Mouse (Mus musculus) cerebellum, adult 9-11 months (tissue): ENCODE measurements around the gene Stam2.
A peak's percentile ranks its signal among the peaks of the same experiment; 100 is the strongest.

Experiments used
- DNase-seq: peaks from one replicate; pipeline ENCODE4 v3.0.0; 2022

Stam2 gene

GRCm38 (mm10) chr2:52742256-52743158, at the start of gene Stam2:
Gene Stam2 (minus strand): TSS chr2:52742281.
- DNase-seq: peak; percentile 86

GRCm38 (mm10) chr2:52785106-52785721, 43.1 kb upstream of the Stam2 start:
- no peak for DNase-seq

GRCm38 (mm10) chr2:52779987-52780386, 37.9 kb upstream of the Stam2 start:
- no peak for DNase-seq

GRCm38 (mm10) chr2:52779381-52779780, 37.3 kb upstream of the Stam2 start:
- DNase-seq: no peak

- DNase-seq: no peak
These were observed 35.8 kb upstream of the Stam2 start for GRCm38 (mm10) chr2:52777839-52778238.

- no peak for DNase-seq
These were observed 32.3 kb upstream of the Stam2 start for GRCm38 (mm10) chr2:52774373-52774772.

- no peak for DNase-seq
These were observed 30.8 kb upstream of the Stam2 start for GRCm38 (mm10) chr2:52772774-52773393.

GRCm38 (mm10) chr2:52765130-52765529, 23.0 kb upstream of the Stam2 start:
- DNase-seq: no peak

GRCm38 (mm10) chr2:52763891-52764290, 21.8 kb upstream of the Stam2 start:
- DNase-seq: no peak

GRCm38 (mm10) chr2:52763040-52763736, 21.1 kb upstream of the Stam2 start:
- peak; percentile 54 for DNase-seq

GRCm38 (mm10) chr2:52762529-52762928, 20.4 kb upstream of the Stam2 start:
- DNase-seq: no peak

- peak; percentile 15 for DNase-seq
These were observed 16.5 kb upstream of the Stam2 start for GRCm38 (mm10) chr2:52758627-52759026.

- no peak for DNase-seq
These were observed 14.6 kb upstream of the Stam2 start for GRCm38 (mm10) chr2:52756691-52757090.

- no peak for DNase-seq
These were observed 11.7 kb upstream of the Stam2 start for GRCm38 (mm10) chr2:52753573-52754317.

- no peak for DNase-seq
These were observed 2.0 kb upstream of the Stam2 start for GRCm38 (mm10) chr2:52744099-52744498.

GRCm38 (mm10) chr2:52741681-52742255, 313 bp downstream of the Stam2 start:
- DNase-seq: no peak

- DNase-seq: no peak
These were observed 1.5 kb downstream of the Stam2 start for GRCm38 (mm10) chr2:52740596-52740995.

GRCm38 (mm10) chr2:52734504-52734903, 7.6 kb downstream of the Stam2 start:
- DNase-seq: no peak

GRCm38 (mm10) chr2:52733659-52734058, 8.4 kb downstream of the Stam2 start:
- DNase-seq: no peak

GRCm38 (mm10) chr2:52732611-52733010, 9.5 kb downstream of the Stam2 start:
- no peak for DNase-seq

- DNase-seq: no peak
These were observed 10.1 kb downstream of the Stam2 start for GRCm38 (mm10) chr2:52732001-52732400.

- DNase-seq: no peak
These were observed 11.2 kb downstream of the Stam2 start for GRCm38 (mm10) chr2:52730891-52731290.
